Mouse (Mus musculus) frontal cortex, postnatal 14 days (tissue): ENCODE results near the gene Pak7.
A peak's percentile ranks its signal among the peaks of the same experiment; 100 is the strongest.

Experiments
- DNase-seq, 2 experiments: peaks; one replicate each; pipeline ENCODE4 v3.0.0; 2022; ENCODE audit warnings: low spot score in 2 of 2

Pak7 gene

GRCm38 (mm10) chr2:136175030-136175429, 212.7 kb downstream of the Pak7 start:
- DNase-seq, result no peak

GRCm38 (mm10) chr2:136150752-136151151, 237.0 kb downstream of the Pak7 start:
- DNase-seq, result no peak

GRCm38 (mm10) chr2:136149530-136149929, 238.2 kb downstream of the Pak7 start:
- DNase-seq, result no peak

GRCm38 (mm10) chr2:136148999-136149398, 238.8 kb downstream of the Pak7 start:
- DNase-seq, result peak; percentile 63 to 79

GRCm38 (mm10) chr2:136140807-136141206, 247.0 kb downstream of the Pak7 start:
- DNase-seq, result no peak

GRCm38 (mm10) chr2:136139159-136140069, 248.4 kb downstream of the Pak7 start:
- no peak for DNase-seq

DNA sequence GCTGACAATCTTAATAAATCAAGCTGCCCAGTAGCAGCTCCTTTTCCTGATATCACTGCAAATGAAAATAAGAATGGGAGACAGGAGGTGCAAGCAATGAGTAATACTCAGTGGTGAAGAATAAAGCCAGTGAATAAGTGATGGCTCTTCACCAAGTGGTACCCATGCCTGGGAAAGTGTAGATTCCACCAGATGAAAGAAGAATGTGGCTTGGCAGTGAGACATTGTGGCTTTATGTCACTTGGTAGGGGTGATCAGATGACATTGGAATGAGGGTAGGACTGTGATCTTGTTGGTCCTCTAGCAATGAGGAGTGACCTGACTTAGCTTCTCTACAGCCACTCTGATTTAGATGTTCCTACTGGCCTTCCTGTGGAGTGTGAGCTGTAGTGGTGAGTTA, 249.3 kb downstream of the Pak7 start:
- no peak for DNase-seq

DNA sequence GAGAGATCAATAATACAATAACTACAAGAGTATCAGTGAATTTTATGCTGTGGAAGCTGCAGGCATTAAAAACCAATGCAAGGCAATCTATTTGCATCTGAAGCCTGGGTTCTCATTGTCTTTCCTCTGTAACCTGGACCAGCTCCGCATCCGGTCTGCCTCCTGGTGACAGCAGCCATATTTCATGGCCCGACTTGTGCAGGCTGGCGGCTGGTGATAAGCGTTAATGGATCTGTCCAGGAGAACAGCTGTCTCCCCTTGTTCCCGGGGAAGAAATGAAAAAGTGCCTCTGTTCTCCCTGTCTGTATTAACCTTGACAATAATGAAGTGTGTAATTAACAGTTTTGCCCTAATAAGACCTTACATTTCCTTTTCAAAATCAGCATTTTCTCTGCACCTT, 265.9 kb downstream of the Pak7 start:
- DNase-seq, result no peak

DNA sequence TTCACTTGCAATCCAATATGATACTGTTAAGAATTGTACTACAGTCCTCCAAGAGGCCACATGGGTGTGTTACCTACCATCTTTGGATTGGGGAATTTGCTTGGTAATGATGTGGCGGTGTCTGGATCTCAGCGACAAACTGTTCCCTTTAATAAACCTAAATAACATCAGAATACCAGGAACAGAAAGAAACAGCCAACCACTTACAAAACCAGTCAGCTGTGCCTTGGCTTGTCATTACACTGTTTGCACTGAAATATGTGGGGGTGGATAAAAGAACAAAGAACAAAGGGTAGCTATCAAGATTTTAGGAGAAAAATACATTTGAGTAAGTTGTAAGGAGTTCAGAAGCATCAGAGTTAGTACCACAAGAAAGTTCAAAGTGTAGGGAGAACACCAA, 269.8 kb downstream of the Pak7 start:
- no peak for DNase-seq

- no peak for DNase-seq
These were observed 274.4 kb downstream of the Pak7 start for GRCm38 (mm10) chr2:136113374-136113773.

- peak in 1 of 2 experiments; percentile 14 for DNase-seq
These were observed 278.8 kb downstream of the Pak7 start for GRCm38 (mm10) chr2:136109038-136109363.

- DNase-seq, result no peak
These were observed 279.4 kb downstream of the Pak7 start for GRCm38 (mm10) chr2:136108124-136109037.

- DNase-seq, result no peak
These were observed 280.2 kb downstream of the Pak7 start for GRCm38 (mm10) chr2:136107597-136107996.

GRCm38 (mm10) chr2:136097143-136097542, 290.6 kb downstream of the Pak7 start:
- no peak for DNase-seq

DNA sequence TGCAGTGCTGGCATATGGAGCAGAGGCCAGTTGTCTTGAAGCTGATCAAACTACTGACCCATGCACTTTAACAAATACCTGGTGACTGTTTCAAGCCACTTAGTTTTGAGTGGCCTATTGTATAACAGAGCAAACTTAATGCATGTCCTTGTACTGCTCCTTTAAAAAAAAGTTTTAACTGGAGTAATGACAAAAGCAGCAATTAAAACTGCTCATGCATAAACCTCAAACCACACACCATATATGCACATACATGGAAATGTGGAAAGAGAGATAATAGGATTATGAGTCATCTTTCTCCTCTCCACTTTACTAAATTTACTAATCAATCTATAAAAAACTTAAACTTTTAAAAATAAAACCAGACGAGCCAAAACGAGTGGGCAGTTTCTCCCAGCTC, 291.8 kb downstream of the Pak7 start:
- DNase-seq, result no peak

- DNase-seq, result no peak
These were observed 323.4 kb downstream of the Pak7 start for GRCm38 (mm10) chr2:136064356-136064755.

GRCm38 (mm10) chr2:136059029-136059669, 328.6 kb downstream of the Pak7 start:
- DNase-seq, result no peak

GRCm38 (mm10) chr2:136058398-136058797, 329.4 kb downstream of the Pak7 start:
- no peak for DNase-seq

- DNase-seq, result no peak
These were observed 329.9 kb downstream of the Pak7 start for GRCm38 (mm10) chr2:136057861-136058331.

GRCm38 (mm10) chr2:136051688-136052289, 336.0 kb downstream of the Pak7 start, which contains the start of gene Lamp5:
Gene Lamp5, plus strand, starts transcription at chr2:136052239.
- DNase-seq, result no peak

- no peak for DNase-seq
These were observed 336.8 kb downstream of the Pak7 start for GRCm38 (mm10) chr2:136050793-136051615.
